In genomic region chr16:22440269-22440668, GRCm38 (mm10) we compare ENCODE assay signal across 8 mouse cellular contexts. TPM values are rescaled to one million over a fixed set of nuclear protein-coding genes. Genes with fewer than 3 reads are reported as not detected.
DNase-seq lines count a peak whose midpoint lies in the region; ATAC-seq and TF ChIP-seq lines count a peak whose summit lies in the region.

No protein-coding gene starts in this region.

- intact Hi-C loops in heart, postnatal 36 days (cut with DNase I), result loop anchor here (2.0 kb wide), 1 partner anchor 173 kb away; the partner anchor contains the start of gene Tra2b

- peak overlapping the region; percentile 99 for H3K4me2 ChIP-seq in forebrain, postnatal 0 days (ENCODE audit: low read depth)
- H3K4me2 ChIP-seq in lung, embryonic 14.5 days, result peak overlapping the region; percentile 95

- H3K36me3 ChIP-seq in G1E (replicated peaks), result peaks cover 4% of the 10 kb centered on the region
- H3K36me3 ChIP-seq in forebrain, postnatal 0 days (ENCODE audit: insufficient read depth), result no peaks in the 10 kb centered on the region
- peaks cover 8% of the 10 kb centered on the region; the same call in 1 of the 2 replicates for H3K36me3 ChIP-seq in lung, embryonic 14.5 days (ENCODE audit: insufficient read depth)

- no peak for ATAC-seq in G1E (ENCODE audit: extremely low read depth, insufficient number of reproducible peaks, low FRiP score, poor library complexity, severe bottlenecking)
- ATAC-seq in forebrain, postnatal 0 days, result peak; percentile 10
- ATAC-seq in lung, embryonic 14.5 days (ENCODE audit: insufficient read depth), result no peak

- TF ChIP-seq CTCF in G1E (IDR thresholded peaks at IDR 0.05; ENCODE audit: low read depth, low read length), result no peak
- TF ChIP-seq CTCF in forebrain, postnatal 0 days (IDR thresholded peaks at IDR 0.05; ENCODE audit: low read depth), result peak; percentile 54
- peak; percentile 61 for TF ChIP-seq CTCF in layer of hippocampus, adult 2 months (conservative IDR thresholded peaks at IDR 0.05)
- peak; percentile 37; the same call in 1 of the 2 replicates for TF ChIP-seq CTCF in lung, embryonic 14.5 days (IDR thresholded peaks at IDR 0.05; ENCODE audit: low read depth)

- WGBS in forebrain, postnatal 0 days, result under 1% methylated on average over 18 of the region's 18 CpGs
- WGBS in lung, embryonic 14.5 days, result under 1% methylated on average over 18 of the region's 18 CpGs

- peak; percentile 15 for DNase-seq in G1E (ENCODE audit: low spot score)
- DNase-seq in c-Kit-positive CD71-positive TER-119-positive erythroid progenitor cells, embryonic 14.5 days (ENCODE audit: low spot score), result peak; percentile 31
- peak; percentile 79 for DNase-seq in forebrain, postnatal 0 days
- peak; percentile 61 to 66 for DNase-seq in heart, postnatal 36 days
- DNase-seq in layer of hippocampus, adult 2 months (ENCODE audit: low spot score in 2 of 2), result peak; percentile 37 to 65
- DNase-seq in lung, embryonic 14.5 days, result peak; percentile 79
- peak; percentile 23 for DNase-seq in ovary, postnatal 10 days (ENCODE audit: low spot score)
- DNase-seq in thymus, postnatal 36 days, result peak; percentile 12 to 38

- H3K27ac ChIP-seq in forebrain, postnatal 0 days (ENCODE audit: low read depth, low read length), result peak overlapping the region; percentile 73
- peak overlapping the region; percentile 90 for H3K27ac ChIP-seq in layer of hippocampus, adult 2 months
- peak overlapping the region; percentile 87 for H3K27ac ChIP-seq in lung, embryonic 14.5 days (ENCODE audit: low read depth)

- H3K4me1 ChIP-seq in G1E (ENCODE audit: insufficient read depth, low read depth, low read length), result peaks cover 32% of the 10 kb centered on the region
- H3K4me1 ChIP-seq in forebrain, postnatal 0 days (ENCODE audit: insufficient read depth), result peaks cover 7% of the 10 kb centered on the region; the same call in 1 of the 2 replicates
- peaks cover 12% of the 10 kb centered on the region; the same call in 1 of the 2 replicates for H3K4me1 ChIP-seq in lung, embryonic 14.5 days (ENCODE audit: insufficient read depth)

- H3K27me3 ChIP-seq in G1E (ENCODE audit: insufficient read depth, low read length), result no peaks in the 10 kb centered on the region
- peaks cover 10% of the 10 kb centered on the region; the same call in 1 of the 2 replicates for H3K27me3 ChIP-seq in forebrain, postnatal 0 days (ENCODE audit: insufficient read depth, low read length)
- H3K27me3 ChIP-seq in lung, embryonic 14.5 days (ENCODE audit: insufficient read depth, low read length), result no peaks in the 10 kb centered on the region

- H3K9me3 ChIP-seq in G1E (replicated peaks), result no peaks in the 10 kb centered on the region
- no peaks in the 10 kb centered on the region for H3K9me3 ChIP-seq in forebrain, postnatal 0 days (ENCODE audit: low read length)
- H3K9me3 ChIP-seq in lung, embryonic 14.5 days (ENCODE audit: low read depth, low read length), result no peaks in the 10 kb centered on the region

- peak overlapping the region; percentile 47 for H3K9ac ChIP-seq in forebrain, postnatal 0 days
- H3K9ac ChIP-seq in lung, embryonic 14.5 days, result peak overlapping the region; percentile 45

- H3K4me3 ChIP-seq in G1E (ENCODE audit: low read depth, low read length), result peak overlapping the region; percentile 83
- peak overlapping the region; percentile 65 for H3K4me3 ChIP-seq in forebrain, postnatal 0 days (ENCODE audit: low read depth, low read length)
- H3K4me3 ChIP-seq in layer of hippocampus, adult 2 months, result peak overlapping the region; percentile 74
- H3K4me3 ChIP-seq in lung, embryonic 14.5 days (ENCODE audit: low read depth, low read length), result peak overlapping the region; percentile 91

RNA-seq across cellular contexts. Expression of gene Etv5, which starts 0.8 kb away (rescaled TPM):
- total RNA-seq in G1E (2014; fragmentation: Nextera tagmentation), result 15.6 and 31.6 TPM in 2 replicates
- total RNA-seq in G1E (2017), result 15.2 and 18.0 TPM in 2 replicates
- 84.7 and 97.9 TPM in 2 replicates for polyA plus RNA-seq in G1E (2012)
- 30.5 and 37.4 TPM in 2 replicates for total RNA-seq in forebrain, postnatal 0 days (2014; rRNA removed)
- polyA plus RNA-seq in forebrain, postnatal 0 days (2015; fragmentation: Nextera tagmentation; extraction: Ambion mirVana), result 28.6 and 32.5 TPM in 2 replicates
- 10 to 100 TPM in 1 of 2 experiments, 1 to 10 TPM in 1; 9.3 to 14.8 TPM for total RNA-seq in heart, postnatal 36 days (2021)
- total RNA-seq in layer of hippocampus, adult 2 months (2021), result 10 to 100 TPM; 44.8 to 45.4 TPM
- polyA plus RNA-seq in lung, embryonic 14.5 days (2014; fragmentation: Nextera tagmentation; extraction: Ambion mirVana), result 222 and 242 TPM in 2 replicates

Comparison
In these comparisons a context has a peak if more than half of its experiments do, and no peak if none do; other contexts are left out.
1. DNase-seq: peak in every context shown above with its lines; median percentile 79 in forebrain, postnatal 0 days; 79 in lung, embryonic 14.5 days; 64 in heart, postnatal 36 days; 51 in layer of hippocampus, adult 2 months; 31 in c-Kit-positive CD71-positive TER-119-positive erythroid progenitor cells, embryonic 14.5 days; 25 in thymus, postnatal 36 days; 23 in ovary, postnatal 10 days; 15 in G1E.